Mouse (Mus musculus): ENCODE results near the gene Plekha7.

GRCm38 (mm10) chr7:116258464-116259185, 49.6 kb downstream of the Plekha7 start:
- TF ChIP-seq HCFC1 (IDR thresholded peaks at IDR 0.05; ENCODE audit: borderline replicate concordance, insufficient read depth, low read length): no peak
- no peak for TF ChIP-seq ZC3H11A (IDR thresholded peaks at IDR 0.05; ENCODE audit: borderline replicate concordance, low read depth, low read length)
- no peak for TF ChIP-seq ZNF384 (IDR thresholded peaks at IDR 0.05; ENCODE audit: low read depth, low read length)
- no peak for TF ChIP-seq CHD2 (IDR thresholded peaks at IDR 0.05; ENCODE audit: low read depth, low read length)

Measured in ES-E14 (cell line).